ENCODE assay signal across 8 mouse cellular contexts in the genomic region with DNA sequence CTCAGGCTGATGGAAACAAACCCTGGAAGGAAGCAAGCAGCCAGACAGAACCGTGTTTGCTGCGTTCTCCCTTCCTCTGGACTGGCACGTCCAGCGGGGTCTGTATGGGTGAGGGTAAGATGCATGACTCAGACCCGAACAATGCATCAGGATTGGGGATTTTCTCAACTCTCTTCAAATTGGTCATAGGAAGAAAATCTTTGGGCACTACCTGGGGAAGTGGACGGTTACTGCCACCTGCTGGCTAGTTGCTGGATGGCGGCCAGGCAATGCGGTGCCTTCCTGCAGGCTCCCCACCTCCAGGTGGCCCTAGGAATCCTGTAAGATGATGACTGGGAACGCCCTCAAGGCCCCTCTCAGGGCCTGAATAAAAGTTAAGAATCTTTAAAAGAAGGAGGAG. TPM values are rescaled to one million over a fixed set of nuclear protein-coding genes. Genes with fewer than 3 reads are reported as not detected.
DNase-seq lines count a peak whose midpoint lies in the region; ATAC-seq and TF ChIP-seq lines count a peak whose summit lies in the region.

No protein-coding gene starts in this region.

- no peak overlapping the region for H3K27ac ChIP-seq in hindbrain, embryonic 10.5 days
- H3K27ac ChIP-seq in hindbrain, embryonic 12.5 days: no peak overlapping the region
- H3K27ac ChIP-seq in gastrocnemius, adult 2 months: no peak overlapping the region
- H3K27ac ChIP-seq in limb, embryonic 15.5 days: no peak overlapping the region
- no peak overlapping the region for H3K27ac ChIP-seq in stomach, embryonic 16.5 days (ENCODE audit: low read length)

- 11% methylated on average over 9 of the region's 9 CpGs for WGBS in hindbrain, embryonic 10.5 days
- WGBS in hindbrain, embryonic 12.5 days: 8% methylated on average over 9 of the region's 9 CpGs
- 2% methylated on average over 9 of the region's 9 CpGs for WGBS in limb, embryonic 15.5 days
- 3% methylated on average over 9 of the region's 9 CpGs for WGBS in stomach, embryonic 16.5 days

- no peaks in the 10 kb centered on the region for H3K36me3 ChIP-seq in hindbrain, embryonic 10.5 days
- no peaks in the 10 kb centered on the region for H3K36me3 ChIP-seq in hindbrain, embryonic 12.5 days
- no peaks in the 10 kb centered on the region for H3K36me3 ChIP-seq in limb, embryonic 15.5 days
- H3K36me3 ChIP-seq in stomach, embryonic 16.5 days (ENCODE audit: control insufficient read depth, insufficient read depth, low read length): no peaks in the 10 kb centered on the region

- no peak overlapping the region for H3K4me3 ChIP-seq in hindbrain, embryonic 10.5 days
- no peak overlapping the region for H3K4me3 ChIP-seq in hindbrain, embryonic 12.5 days
- H3K4me3 ChIP-seq in gastrocnemius, adult 2 months: no peak overlapping the region
- H3K4me3 ChIP-seq in limb, embryonic 15.5 days: no peak overlapping the region
- no peak overlapping the region for H3K4me3 ChIP-seq in stomach, embryonic 16.5 days (replicated peaks; ENCODE audit: low read length)

- TF ChIP-seq CTCF in gastrocnemius, adult 2 months (IDR thresholded peaks at IDR 0.05): peak; percentile 91

- no peak overlapping the region for H3K4me2 ChIP-seq in hindbrain, embryonic 12.5 days (replicated peaks)
- H3K4me2 ChIP-seq in limb, embryonic 15.5 days: no peak overlapping the region
- no peak overlapping the region for H3K4me2 ChIP-seq in stomach, embryonic 16.5 days (ENCODE audit: low read depth, low read length)

- no peaks in the 10 kb centered on the region for H3K9me3 ChIP-seq in hindbrain, embryonic 10.5 days
- no peaks in the 10 kb centered on the region for H3K9me3 ChIP-seq in hindbrain, embryonic 12.5 days (replicated peaks)
- H3K9me3 ChIP-seq in limb, embryonic 15.5 days: no peaks in the 10 kb centered on the region
- no peaks in the 10 kb centered on the region for H3K9me3 ChIP-seq in stomach, embryonic 16.5 days (replicated peaks; ENCODE audit: control insufficient read depth, low read length)

- peaks cover 4% of the 10 kb centered on the region; the same call in 1 of the 2 replicates for H3K4me1 ChIP-seq in hindbrain, embryonic 10.5 days (replicated peaks)
- no peaks in the 10 kb centered on the region for H3K4me1 ChIP-seq in hindbrain, embryonic 12.5 days
- peaks cover 4% of the 10 kb centered on the region; the same call in 1 of the 2 replicates for H3K4me1 ChIP-seq in limb, embryonic 15.5 days
- H3K4me1 ChIP-seq in stomach, embryonic 16.5 days (ENCODE audit: control insufficient read depth, insufficient read depth, low read length): no peaks in the 10 kb centered on the region

- H3K9ac ChIP-seq in hindbrain, embryonic 12.5 days: no peak overlapping the region
- H3K9ac ChIP-seq in limb, embryonic 15.5 days: no peak overlapping the region
- H3K9ac ChIP-seq in stomach, embryonic 16.5 days (ENCODE audit: low read length): no peak overlapping the region

- peaks cover 16% of the 10 kb centered on the region for H3K27me3 ChIP-seq in hindbrain, embryonic 10.5 days (ENCODE audit: insufficient read depth, poor library complexity, severe bottlenecking)
- peaks cover 9% of the 10 kb centered on the region for H3K27me3 ChIP-seq in hindbrain, embryonic 12.5 days
- no peaks in the 10 kb centered on the region for H3K27me3 ChIP-seq in limb, embryonic 15.5 days
- H3K27me3 ChIP-seq in stomach, embryonic 16.5 days (ENCODE audit: control insufficient read depth, insufficient read depth, low read length): no peaks in the 10 kb centered on the region

- intact Hi-C loops in gastrocnemius, adult 2 months (cut with DNase I): loop anchor here (1.0 to 5.0 kb wide), 2 partner anchors 41 to 107 kb away; no protein-coding TSS in a partner anchor

- DNase-seq in hindbrain, embryonic 10.5 days (ENCODE audit: low spot score): peak; percentile 76
- DNase-seq in cerebellum, postnatal 36 days: peak; percentile 73 to 78
- DNase-seq in gastrocnemius, adult 2 months: peak; percentile 86
- DNase-seq in kidney, adult 18-20 months: peak; percentile 84
- DNase-seq in natural killer cell, adult 2 months (ENCODE audit: low spot score in 2 of 2): peak; percentile 64 to 76

- ATAC-seq in hindbrain, embryonic 12.5 days (ENCODE audit: low FRiP score): no peak
- 0 out of 2 replicates have a peak, but pooled peaks have one; percentile 22 for ATAC-seq in limb, embryonic 15.5 days (ENCODE audit: insufficient number of reproducible peaks, low FRiP score, low TSS enrichment, low read depth)
- peak; percentile 41; the same call in 1 of the 2 replicates for ATAC-seq in stomach, embryonic 16.5 days (ENCODE audit: insufficient read depth, low FRiP score)

RNA-seq across cellular contexts. Expression of gene Anxa6, which starts 6.3 kb away (rescaled TPM):
- 61.0 and 68.8 TPM in 2 replicates for polyA plus RNA-seq in hindbrain, embryonic 10.5 days (2016; fragmentation: Nextera tagmentation; extraction: Ambion mirVana)
- 121 and 140 TPM in 2 replicates for polyA plus RNA-seq in hindbrain, embryonic 12.5 days (2016; fragmentation: Nextera tagmentation; extraction: Ambion mirVana)
- total RNA-seq in gastrocnemius, adult 2 months (2021): 100 to 1,000 TPM; 166 to 187 TPM
- 380 and 403 TPM in 2 replicates for polyA plus RNA-seq in limb, embryonic 15.5 days (2015; fragmentation: Nextera tagmentation; extraction: Ambion mirVana)
- polyA plus RNA-seq in stomach, embryonic 16.5 days (2015; fragmentation: Nextera tagmentation; extraction: Ambion mirVana): 364 and 365 TPM in 2 replicates

RNA-seq across cellular contexts. Expression of gene Ccdc69, which starts 38.3 kb away (rescaled TPM):
- polyA plus RNA-seq in hindbrain, embryonic 10.5 days (2016; fragmentation: Nextera tagmentation; extraction: Ambion mirVana): 0.25 and 0.56 TPM in 2 replicates
- polyA plus RNA-seq in hindbrain, embryonic 12.5 days (2016; fragmentation: Nextera tagmentation; extraction: Ambion mirVana): 0.49 and 0.60 TPM in 2 replicates
- total RNA-seq in gastrocnemius, adult 2 months (2021): 1 to 10 TPM; 3.6 to 3.9 TPM
- polyA plus RNA-seq in limb, embryonic 15.5 days (2015; fragmentation: Nextera tagmentation; extraction: Ambion mirVana): 1.7 and 3.8 TPM in 2 replicates
- 3.5 and 3.7 TPM in 2 replicates for polyA plus RNA-seq in stomach, embryonic 16.5 days (2015; fragmentation: Nextera tagmentation; extraction: Ambion mirVana)

RNA-seq across cellular contexts. Expression of gene Gm2a, which starts 58.3 kb away (rescaled TPM):
- polyA plus RNA-seq in hindbrain, embryonic 10.5 days (2016; fragmentation: Nextera tagmentation; extraction: Ambion mirVana): 10.7 and 13.0 TPM in 2 replicates
- polyA plus RNA-seq in hindbrain, embryonic 12.5 days (2016; fragmentation: Nextera tagmentation; extraction: Ambion mirVana): 15.4 and 15.5 TPM in 2 replicates
- total RNA-seq in gastrocnemius, adult 2 months (2021): 1 to 10 TPM; 6.5 to 6.7 TPM
- 38.9 and 43.1 TPM in 2 replicates for polyA plus RNA-seq in limb, embryonic 15.5 days (2015; fragmentation: Nextera tagmentation; extraction: Ambion mirVana)
- polyA plus RNA-seq in stomach, embryonic 16.5 days (2015; fragmentation: Nextera tagmentation; extraction: Ambion mirVana): 26.5 and 28.8 TPM in 2 replicates
